Mouse (Mus musculus) thymus, adult 2 months (tissue): Measurements from ENCODE around the gene Wdr45. TPM values are rescaled to one million over a fixed set of nuclear protein-coding genes. Genes with fewer than 3 reads are reported as not detected.

Source experiments
- DNase-seq: peaks from one replicate; pipeline ENCODE4 v3.0.0; 2021
- H3K27ac ChIP-seq: fragments of 200-500 bp; 2 replicates; pipeline ENCODE4 v1.5.1; 2012; ENCODE audit warnings: low read length, control low read depth; ENCODE audit not compliant: control insufficient read depth, insufficient read depth
- H3K27me3 ChIP-seq: fragments of 200-500 bp; 2 replicates; pipeline ENCODE4 v1.6.1; 2012; ENCODE audit warnings: mild to moderate bottlenecking, low read length, moderate library complexity, mixed read lengths; ENCODE audit not compliant: control insufficient read depth, insufficient read depth
- H3K36me3 ChIP-seq: fragments of 200-500 bp; 2 replicates; pipeline ENCODE4 v1.6.1; 2012; ENCODE audit warnings: mild to moderate bottlenecking, low read length, moderate library complexity; ENCODE audit not compliant: control insufficient read depth, insufficient read depth
- H3K4me1 ChIP-seq: fragments of 200-500 bp; replicated peaks from 2 replicates; pipeline ENCODE4 v1.6.1; 2012; ENCODE audit warnings: low read length; ENCODE audit not compliant: control insufficient read depth, insufficient read depth
- H3K4me3 ChIP-seq: fragments of 200-500 bp; 2 replicates; pipeline ENCODE4 v1.5.1; 2012; ENCODE audit warnings: mild to moderate bottlenecking, low read length, control low read depth, moderate library complexity; ENCODE audit not compliant: control insufficient read depth, insufficient read depth
- CTCF ChIP-seq: fragments of 200-500 bp; IDR thresholded peaks from 2 replicates; pipeline ENCODE4 v1.5.1; 2012; ENCODE audit warnings: mild to moderate bottlenecking, control low read depth, low read length, moderate library complexity, borderline replicate concordance; ENCODE audit not compliant: control insufficient read depth, poor library complexity, insufficient read depth; ENCODE audit errors: extremely low read depth
- POLR2A ChIP-seq: fragments of 200-500 bp; IDR thresholded peaks from 2 replicates; pipeline ENCODE4 v1.6.1; 2012; ENCODE audit warnings: mild to moderate bottlenecking, low read length, control low read depth, moderate library complexity; ENCODE audit not compliant: control insufficient read depth, poor library complexity, insufficient read depth; ENCODE audit errors: extremely low read depth
- WGBS: fragments of 180-500 bp; shearing (Covaris S2); methylation state at CpG from one replicate; pipeline ENCODE4 v1.1.7; 2018; 5-methylcytosine and 5-hydroxymethylcytosine counted together
- polyA plus RNA-seq: library from polyadenylated mRNA; depleted of rRNA; stranded (reverse); fragments of >200 nt; gene quantifications from 2 replicates; pipeline ENCODE4 v1.2.3, GENCODE M21; 2012; rRNA removed

Gene Wdr45
- polyA plus RNA-seq, 1 experiment: 105 TPM

GRCm38 (mm10) chrX:7772766-7773165 lies 58.6 kb downstream of the Wdr45 start:
- DNase-seq: peak; percentile 13
- no peaks in the 10 kb centered on the region for H3K36me3 ChIP-seq
- 83% methylated on average over 2 of the region's 2 CpGs for WGBS

GRCm38 (mm10) chrX:7775501-7776205 lies 61.5 kb downstream of the Wdr45 start:
- Histone ChIP-seq H3K27ac (no peak overlapping the region), H3K36me3 (no peaks in the 10 kb centered on the region), H3K4me1 (no peaks in the 10 kb centered on the region), H3K27me3 (no peaks in the 10 kb centered on the region), H3K4me3 (no peak overlapping the region)
- DNase-seq: no peak
- TF ChIP-seq POLR2A (no peak), CTCF (no peak)
- WGBS: 92% methylated on average over 9 of the region's 9 CpGs

More at GRCm38 (mm10) chrX:7772766-7773165, 58.6 kb downstream of the Wdr45 start:
- TF ChIP-seq CTCF (no peak), POLR2A (no peak)
- Histone ChIP-seq H3K27me3 (no peaks in the 10 kb centered on the region), H3K27ac (no peak overlapping the region), H3K4me1 (no peaks in the 10 kb centered on the region), H3K4me3 (no peak overlapping the region)

GRCm38 (mm10) chrX:7776329-7777082 lies 62.4 kb downstream of the Wdr45 start:
- Histone ChIP-seq H3K4me3 (no peak overlapping the region), H3K36me3 (no peaks in the 10 kb centered on the region), H3K27me3 (no peaks in the 10 kb centered on the region), H3K4me1 (no peaks in the 10 kb centered on the region), H3K27ac (no peak overlapping the region)
- DNase-seq: peak; percentile 37
- TF ChIP-seq POLR2A: no peak
- peak; percentile 42; the same call in 1 of the 2 replicates for TF ChIP-seq CTCF
- WGBS: 30% methylated on average over 8 of the region's 8 CpGs

Other genes with a start within 250 kb of the Wdr45 start
- gene Foxp3, start 140.7 kb upstream of the Wdr45 start, polyA plus RNA-seq: 7.7 and 10.3 TPM in 2 replicates
- 5.5 and 5.8 TPM in 2 replicates for gene Ppp1r3f, start 140.1 kb upstream of the Wdr45 start, polyA plus RNA-seq
- 34.1 and 35.7 TPM in 2 replicates for gene Ccdc22, start 108.8 kb upstream of the Wdr45 start, polyA plus RNA-seq
- gene Cacna1f, start 107.2 kb upstream of the Wdr45 start, polyA plus RNA-seq: 0.04 and 0.12 TPM in 2 replicates
- gene Syp, start 75.9 kb upstream of the Wdr45 start, polyA plus RNA-seq: 1.2 and 1.8 TPM in 2 replicates
- gene Prickle3, start 57.1 kb upstream of the Wdr45 start, polyA plus RNA-seq: 29.7 TPM in 2 replicates
- gene Plp2, start 42.9 kb upstream of the Wdr45 start, polyA plus RNA-seq: 144 and 149 TPM in 2 replicates
- gene Magix, start 33.1 kb upstream of the Wdr45 start, polyA plus RNA-seq: 0.82 and 3.0 TPM in 2 replicates
- gene Gpkow, start 17.2 kb upstream of the Wdr45 start, polyA plus RNA-seq: 12.2 and 12.8 TPM in 2 replicates
- 1.8 and 1.9 TPM in 2 replicates for gene Gm45208, start 7.9 kb downstream of the Wdr45 start, polyA plus RNA-seq
- gene Praf2, start 14.1 kb downstream of the Wdr45 start, polyA plus RNA-seq: 39.9 and 44.4 TPM in 2 replicates
- 6.8 and 9.3 TPM in 2 replicates for gene Ccdc120, start 36.6 kb downstream of the Wdr45 start, polyA plus RNA-seq
- 26.4 and 29.5 TPM in 2 replicates for gene Tfe3, start 48.2 kb downstream of the Wdr45 start, polyA plus RNA-seq
- 68.4 and 73.1 TPM in 2 replicates for gene Gripap1, start 75.4 kb downstream of the Wdr45 start, polyA plus RNA-seq
- gene Kcnd1, start 108.0 kb downstream of the Wdr45 start, polyA plus RNA-seq: 1.1 TPM in 2 replicates
- 112 TPM in 2 replicates for gene Otud5, start 127.0 kb downstream of the Wdr45 start, polyA plus RNA-seq
- gene Pim2, start 163.9 kb downstream of the Wdr45 start, polyA plus RNA-seq: 53.6 and 54.6 TPM in 2 replicates
- gene Slc35a2, start 169.7 kb downstream of the Wdr45 start, polyA plus RNA-seq: 81.7 and 100 TPM in 2 replicates
- 101 and 109 TPM in 2 replicates for gene Pqbp1, start 184.9 kb downstream of the Wdr45 start, polyA plus RNA-seq
- gene Timm17b, start 185.0 kb downstream of the Wdr45 start, polyA plus RNA-seq: 66.8 and 74.8 TPM in 2 replicates
- gene Gm10491, start 193.5 kb downstream of the Wdr45 start, polyA plus RNA-seq: not detected in 2 replicates
- not detected in 2 replicates for gene Gm10490, start 195.2 kb downstream of the Wdr45 start, polyA plus RNA-seq
- 0.14 and 0.15 TPM in 2 replicates for gene Pcsk1n, start 205.5 kb downstream of the Wdr45 start, polyA plus RNA-seq
- not detected in 2 replicates for gene Eras, start 214.3 kb downstream of the Wdr45 start, polyA plus RNA-seq
- gene Hdac6, start 233.6 kb downstream of the Wdr45 start, polyA plus RNA-seq: 31.0 and 32.0 TPM in 2 replicates